Mouse (Mus musculus) spleen, adult 10 weeks (tissue): ENCODE measurements around the gene Tmprss11f. TPM values are rescaled to one million over a fixed set of nuclear protein-coding genes. Genes with fewer than 3 reads are reported as not detected.

Source experiments
- polyA plus RNA-seq: library from polyadenylated mRNA; stranded (reverse); fragments of 350-450 nt; fragmentation: Illumina TruSeq; extraction: RNeasy Lipid Tissue Mini Kit (QIAGEN cat#74804); gene quantifications from one replicate; pipeline ENCODE4 v1.2.3, GENCODE M21; 2015; ENCODE audit warnings: low replicate concordance; ENCODE audit not compliant: insufficient read depth

Tmprss11f gene
- polyA plus RNA-seq = not detected

DNA sequence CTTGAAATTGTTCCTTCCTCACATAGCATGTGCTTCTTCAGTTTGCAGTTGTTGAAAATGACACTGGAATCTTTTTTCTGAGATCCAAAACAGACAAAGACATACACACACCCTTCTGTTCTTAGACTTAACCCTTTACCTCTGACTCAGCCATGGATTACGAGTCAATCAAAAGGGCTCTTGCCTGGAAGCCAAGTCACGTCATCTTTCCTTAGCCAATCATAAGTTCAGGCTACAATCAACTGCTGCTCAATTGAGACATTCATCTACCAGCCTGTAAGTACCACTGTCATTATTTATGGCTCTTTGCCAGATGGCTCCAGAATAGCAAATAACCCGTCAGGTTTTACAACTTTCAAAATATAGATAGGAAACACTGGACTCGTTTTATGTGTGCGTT is at the start of gene Tmprss11f:
TSS of gene Tmprss11f (minus strand) at position 101 of the 400 bp plus-strand sequence.

DNA sequence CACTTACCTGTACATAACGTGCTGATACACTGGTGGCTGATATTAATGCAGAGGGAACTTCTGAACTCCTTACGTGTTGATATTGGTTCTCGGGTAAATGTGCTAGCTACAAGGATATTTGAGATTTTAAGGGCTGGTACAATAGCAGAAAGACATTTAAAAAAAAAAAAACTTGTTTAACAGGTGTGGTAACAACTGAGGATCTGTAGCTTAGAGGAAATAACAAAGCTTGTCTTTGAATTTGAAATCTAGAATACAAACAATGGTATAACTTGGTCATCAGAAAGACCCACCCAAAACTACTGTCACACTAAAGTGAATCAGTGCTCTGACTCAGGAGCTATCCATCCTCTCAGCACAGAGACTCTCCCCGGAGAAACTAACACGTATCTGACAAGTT is 44.0 kb upstream of the Tmprss11f start, which contains the start of gene Tmprss11b:
TSS of gene Tmprss11b (minus strand) at position 101 of the 400 bp plus-strand sequence.

DNA sequence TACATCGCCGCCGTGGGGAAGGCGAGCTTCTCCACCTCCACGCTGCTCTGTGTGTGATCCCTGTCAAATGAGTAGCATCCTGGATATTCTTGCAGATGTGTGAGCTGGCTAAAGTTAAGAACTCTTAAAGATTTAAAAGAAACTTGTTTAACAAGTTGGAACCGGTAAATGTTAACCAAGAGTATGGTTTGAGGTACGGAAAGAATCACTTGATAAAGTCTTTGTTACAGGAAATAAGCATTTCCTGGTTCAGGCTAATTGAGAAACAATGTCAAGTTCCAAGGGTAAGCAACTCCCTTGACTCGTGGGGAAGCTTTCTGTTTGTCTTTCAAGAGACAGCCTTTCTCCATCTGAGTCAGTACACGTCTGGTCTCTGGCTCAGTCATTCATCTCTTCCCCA is 113.7 kb downstream of the Tmprss11f start, which contains the start of gene Tmprss11g:
TSS of gene Tmprss11g (minus strand) at position 101 of the 400 bp plus-strand sequence.

Other genes with a start within 250 kb of the Tmprss11f start
- not detected for gene Tmprss11a, start 163.4 kb downstream of the Tmprss11f start, polyA plus RNA-seq
- gene Tmprss11g, start 113.8 kb downstream of the Tmprss11f start, polyA plus RNA-seq = not detected
- not detected for gene Tmprss11b, start 43.9 kb upstream of the Tmprss11f start, polyA plus RNA-seq
- gene Tmprss11e, start 113.4 kb upstream of the Tmprss11f start, polyA plus RNA-seq = not detected
- gene Ythdc1, start 171.8 kb upstream of the Tmprss11f start, polyA plus RNA-seq = 206 TPM